Mouse (Mus musculus) bone marrow macrophage, adult 2 months (primary cell): ENCODE data around the gene Chchd1.

Experiments used
- CTCF ChIP-seq: IDR thresholded peaks from 2 replicates; pipeline ENCODE4 v1.5.1; 2012; ENCODE audit warnings: low read depth, mild to moderate bottlenecking, low read length, moderate library complexity
- POLR2A ChIP-seq: IDR thresholded peaks from 2 replicates; pipeline ENCODE4 v1.6.1; 2012; ENCODE audit warnings: mild to moderate bottlenecking, low read depth, low read length, borderline replicate concordance

- TF ChIP-seq CTCF (no peak), POLR2A (no peak)
These were observed 29.1 kb upstream of the Chchd1 start for GRCm38 (mm10) chr14:20673735-20674063.
